Mouse (Mus musculus) midbrain, embryonic 12.5 days (tissue): Measurements from ENCODE around the gene Zbtb17. TPM values are rescaled to one million over a fixed set of nuclear protein-coding genes. Genes with fewer than 3 reads are reported as not detected.

ENCODE experiments used
- ATAC-seq: fragments of 200-750 bp; cut with Nextera tagmentation; 2 replicates; pipeline ENCODE4 v1.8.0; 2017; ENCODE audit warnings: low read depth, moderate TSS enrichment, moderate library complexity; ENCODE audit not compliant: low FRiP score
- H3K27ac ChIP-seq: fragments of 300-500 bp; sonication (generic); replicated peaks from 2 replicates; pipeline ENCODE4 v1.5.1; 2016; ENCODE audit warnings: mild to moderate bottlenecking
- H3K27me3 ChIP-seq: fragments of 300-500 bp; sonication (generic); 2 replicates; pipeline ENCODE4 v1.6.1; 2016; ENCODE audit warnings: mild to moderate bottlenecking
- H3K36me3 ChIP-seq: fragments of 300-500 bp; sonication (generic); 2 replicates; pipeline ENCODE4 v1.6.1; 2016
- H3K4me1 ChIP-seq: fragments of 300-500 bp; sonication (generic); 2 replicates; pipeline ENCODE4 v1.6.1; 2016
- H3K4me2 ChIP-seq: fragments of 300-500 bp; sonication (generic); replicated peaks from 2 replicates; pipeline ENCODE4 v1.6.1; 2016; ENCODE audit warnings: mild to moderate bottlenecking, moderate library complexity
- H3K4me3 ChIP-seq: fragments of 300-500 bp; sonication (generic); 2 replicates; pipeline ENCODE4 v1.5.1; 2016; ENCODE audit warnings: mild to moderate bottlenecking
- H3K9ac ChIP-seq: fragments of 300-500 bp; sonication (generic); replicated peaks from 2 replicates; pipeline ENCODE4 v1.6.1; 2016; ENCODE audit warnings: mild to moderate bottlenecking, moderate library complexity
- H3K9me3 ChIP-seq: fragments of 300-500 bp; sonication (generic); 2 replicates; pipeline ENCODE4 v1.6.1; 2016; ENCODE audit warnings: mild to moderate bottlenecking
- WGBS: fragments of 180-500 bp; shearing (Covaris S2); methylation state at CpG from one replicate; pipeline ENCODE4 v1.1.7; 2016; 5-methylcytosine and 5-hydroxymethylcytosine counted together
- polyA plus RNA-seq: library from polyadenylated mRNA; unstranded; fragments of >200 nt; fragmentation: Nextera tagmentation; extraction: Ambion mirVana; gene quantifications from 2 replicates; pipeline ENCODE4 v1.2.1, GENCODE M21; 2016

Zbtb17 gene
- polyA plus RNA-seq, 1 experiment from 2014 or later = 63.8 TPM

- 90% methylated on average over 34 of the region's 34 CpGs for WGBS
- Histone ChIP-seq H3K9ac (no peak overlapping the region), H3K4me1 (peaks cover 9% of the 10 kb centered on the region; the same call in 1 of the 2 replicates), H3K27ac (no peak overlapping the region; the same call in 1 of the 2 replicates), H3K36me3 (peaks cover 89% of the 10 kb centered on the region), H3K4me2 (no peak overlapping the region), H3K9me3 (no peaks in the 10 kb centered on the region), H3K27me3 (no peaks in the 10 kb centered on the region), H3K4me3 (no peak overlapping the region)
- ATAC-seq = no peak
These were observed 21.2 kb downstream of the Zbtb17 start for GRCm38 (mm10) chr4:141465512-141466288.

- H3K4me2 ChIP-seq = no peak overlapping the region
- peaks cover 3% of the 10 kb centered on the region; the same call in 1 of the 2 replicates for H3K4me1 ChIP-seq
- ATAC-seq = no peak
- WGBS = 94% methylated on average over 16 of the region's 16 CpGs
- H3K9me3 ChIP-seq = no peaks in the 10 kb centered on the region
- H3K4me3 ChIP-seq = no peak overlapping the region
- no peaks in the 10 kb centered on the region for H3K27me3 ChIP-seq
- H3K36me3 ChIP-seq = peaks cover 95% of the 10 kb centered on the region
- H3K27ac ChIP-seq = no peak overlapping the region; the same call in 1 of the 2 replicates
- no peak overlapping the region for H3K9ac ChIP-seq
These were observed 21.9 kb downstream of the Zbtb17 start for GRCm38 (mm10) chr4:141466289-141466795.

GRCm38 (mm10) chr4:141466844-141467580, 22.6 kb downstream of the Zbtb17 start:
- 90% methylated on average over 15 of the region's 15 CpGs for WGBS
- H3K36me3 ChIP-seq = peaks cover 99% of the 10 kb centered on the region

GRCm38 (mm10) chr4:141467581-141467927, 23.1 kb downstream of the Zbtb17 start:
- Histone ChIP-seq H3K27ac (no peak overlapping the region), H3K27me3 (no peaks in the 10 kb centered on the region), H3K36me3 (peaks cover 99% of the 10 kb centered on the region), H3K4me3 (no peak overlapping the region), H3K9me3 (no peaks in the 10 kb centered on the region), H3K4me2 (no peak overlapping the region), H3K9ac (no peak overlapping the region), H3K4me1 (no peaks in the 10 kb centered on the region)
- ATAC-seq = no peak
- 80% methylated on average over 6 of the region's 6 CpGs for WGBS

More at GRCm38 (mm10) chr4:141466844-141467580, 22.6 kb downstream of the Zbtb17 start:
- H3K9ac ChIP-seq = no peak overlapping the region
- no peak overlapping the region for H3K4me3 ChIP-seq
- no peaks in the 10 kb centered on the region for H3K9me3 ChIP-seq
- H3K27me3 ChIP-seq = no peaks in the 10 kb centered on the region
- H3K4me1 ChIP-seq = no peaks in the 10 kb centered on the region
- no peak overlapping the region for H3K4me2 ChIP-seq
- H3K27ac ChIP-seq = no peak overlapping the region
- no peak for ATAC-seq

GRCm38 (mm10) chr4:141468576-141468975, 24.1 kb downstream of the Zbtb17 start:
- H3K9me3 ChIP-seq = no peaks in the 10 kb centered on the region
- H3K27me3 ChIP-seq = no peaks in the 10 kb centered on the region
- ATAC-seq = no peak
- H3K36me3 ChIP-seq = peaks cover 99% of the 10 kb centered on the region
- H3K27ac ChIP-seq = no peak overlapping the region
- H3K4me1 ChIP-seq = no peaks in the 10 kb centered on the region
- H3K4me2 ChIP-seq = no peak overlapping the region
- no peak overlapping the region for H3K9ac ChIP-seq
- H3K4me3 ChIP-seq = no peak overlapping the region
- WGBS = 83% methylated on average over 10 of the region's 10 CpGs

GRCm38 (mm10) chr4:141469343-141469742, 24.9 kb downstream of the Zbtb17 start:
- H3K9ac ChIP-seq = no peak overlapping the region
- no peak overlapping the region for H3K27ac ChIP-seq
- ATAC-seq = no peak
- H3K4me2 ChIP-seq = no peak overlapping the region
- no peak overlapping the region for H3K4me3 ChIP-seq
- no peaks in the 10 kb centered on the region for H3K27me3 ChIP-seq
- 92% methylated on average over 9 of the region's 9 CpGs for WGBS
- no peaks in the 10 kb centered on the region for H3K9me3 ChIP-seq
- H3K36me3 ChIP-seq = peaks cover 99% of the 10 kb centered on the region
- H3K4me1 ChIP-seq = no peaks in the 10 kb centered on the region

GRCm38 (mm10) chr4:141471491-141471890, 27.0 kb downstream of the Zbtb17 start:
- 97% methylated on average over 16 of the region's 16 CpGs for WGBS
- Histone ChIP-seq H3K4me3 (no peak overlapping the region), H3K4me2 (no peak overlapping the region), H3K36me3 (peaks cover 99% of the 10 kb centered on the region), H3K27ac (no peak overlapping the region), H3K27me3 (no peaks in the 10 kb centered on the region), H3K4me1 (no peaks in the 10 kb centered on the region), H3K9me3 (no peaks in the 10 kb centered on the region), H3K9ac (no peak overlapping the region)
- no peak for ATAC-seq

- no peaks in the 10 kb centered on the region for H3K27me3 ChIP-seq
- H3K4me3 ChIP-seq = no peak overlapping the region
- H3K4me2 ChIP-seq = no peak overlapping the region
- peaks cover 99% of the 10 kb centered on the region for H3K36me3 ChIP-seq
- H3K4me1 ChIP-seq = no peaks in the 10 kb centered on the region
- H3K9ac ChIP-seq = no peak overlapping the region
- H3K27ac ChIP-seq = no peak overlapping the region
- H3K9me3 ChIP-seq = no peaks in the 10 kb centered on the region
- WGBS = 93% methylated on average over 32 of the region's 32 CpGs
- no peak for ATAC-seq
These were observed 28.3 kb downstream of the Zbtb17 start for GRCm38 (mm10) chr4:141472641-141473321.

GRCm38 (mm10) chr4:141474431-141474830, 30.0 kb downstream of the Zbtb17 start:
- Histone ChIP-seq H3K9ac (no peak overlapping the region), H3K4me3 (no peak overlapping the region), H3K9me3 (no peaks in the 10 kb centered on the region), H3K4me1 (no peaks in the 10 kb centered on the region), H3K27ac (no peak overlapping the region), H3K27me3 (no peaks in the 10 kb centered on the region), H3K36me3 (peaks cover 100% of the 10 kb centered on the region), H3K4me2 (no peak overlapping the region)
- WGBS = 93% methylated on average over 19 of the region's 19 CpGs
- ATAC-seq = no peak

GRCm38 (mm10) chr4:141477681-141478102, 33.2 kb downstream of the Zbtb17 start:
- WGBS = 90% methylated on average over 16 of the region's 16 CpGs
- no peaks in the 10 kb centered on the region for H3K27me3 ChIP-seq
- no peak overlapping the region for H3K4me3 ChIP-seq
- no peaks in the 10 kb centered on the region for H3K9me3 ChIP-seq
- no peak overlapping the region for H3K9ac ChIP-seq
- no peaks in the 10 kb centered on the region for H3K4me1 ChIP-seq
- peaks cover 98% of the 10 kb centered on the region for H3K36me3 ChIP-seq
- H3K27ac ChIP-seq = no peak overlapping the region
- no peak overlapping the region for H3K4me2 ChIP-seq
- ATAC-seq = no peak

- Histone ChIP-seq H3K9me3 (no peaks in the 10 kb centered on the region), H3K9ac (no peak overlapping the region), H3K27me3 (no peaks in the 10 kb centered on the region), H3K4me1 (no peaks in the 10 kb centered on the region), H3K4me2 (no peak overlapping the region), H3K27ac (no peak overlapping the region), H3K36me3 (peaks cover 98% of the 10 kb centered on the region), H3K4me3 (no peak overlapping the region)
- no peak for ATAC-seq
- WGBS = 93% methylated on average over 23 of the region's 23 CpGs
These were observed 33.8 kb downstream of the Zbtb17 start for GRCm38 (mm10) chr4:141478225-141478624.

- Histone ChIP-seq H3K9ac (no peak overlapping the region), H3K9me3 (no peaks in the 10 kb centered on the region), H3K4me1 (no peaks in the 10 kb centered on the region), H3K4me2 (no peak overlapping the region), H3K27me3 (no peaks in the 10 kb centered on the region), H3K4me3 (no peak overlapping the region), H3K36me3 (peaks cover 96% of the 10 kb centered on the region), H3K27ac (no peak overlapping the region)
- 95% methylated on average over 32 of the region's 32 CpGs for WGBS
- no peak for ATAC-seq
These were observed 34.3 kb downstream of the Zbtb17 start for GRCm38 (mm10) chr4:141478794-141479193.
